Mouse (Mus musculus) adrenal gland, postnatal 14 days (tissue): ENCODE results near the gene Atp8b3. TPM values are rescaled to one million over a fixed set of nuclear protein-coding genes. Genes with fewer than 3 reads are reported as not detected.

Experiments
- DNase-seq: peaks from one replicate; pipeline ENCODE4 v3.0.0; 2021; ENCODE audit warnings: mixed read lengths
- total RNA-seq: library from RNA; stranded (reverse); gene quantifications from 2 replicates; pipeline ENCODE4 v1.2.3, GENCODE M21; 2021

The Atp8b3 gene
- total RNA-seq, 1 experiment from 2014 or later: 0.19 TPM

DNA sequence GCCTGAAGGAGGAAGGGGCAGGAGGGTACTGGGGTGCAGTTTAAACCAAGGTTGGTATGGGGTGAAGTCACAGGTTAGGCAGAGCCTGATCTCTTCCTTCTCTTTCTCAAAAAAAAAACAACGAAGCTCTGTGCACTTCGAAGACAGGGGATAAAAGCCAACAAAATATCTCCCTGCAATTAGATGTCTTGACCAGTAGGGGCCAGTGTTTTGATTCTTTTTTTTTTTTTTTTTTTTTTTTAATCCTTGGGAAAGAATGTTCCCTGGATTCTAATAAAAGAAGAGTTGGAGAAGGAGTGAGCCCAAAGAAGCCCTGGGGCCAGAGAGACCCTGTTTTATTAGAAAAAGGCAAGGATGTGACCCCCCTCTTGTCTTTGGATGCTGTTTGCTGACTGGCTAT is 19.6 kb downstream of the Atp8b3 start:
- DNase-seq: no peak

- peak; percentile 35 for DNase-seq
Measured at GRCm38 (mm10) chr10:80513739-80514138, 25.2 kb downstream of the Atp8b3 start.

- DNase-seq: no peak
Measured at GRCm38 (mm10) chr10:80510273-80510660, 28.7 kb downstream of the Atp8b3 start.

DNA sequence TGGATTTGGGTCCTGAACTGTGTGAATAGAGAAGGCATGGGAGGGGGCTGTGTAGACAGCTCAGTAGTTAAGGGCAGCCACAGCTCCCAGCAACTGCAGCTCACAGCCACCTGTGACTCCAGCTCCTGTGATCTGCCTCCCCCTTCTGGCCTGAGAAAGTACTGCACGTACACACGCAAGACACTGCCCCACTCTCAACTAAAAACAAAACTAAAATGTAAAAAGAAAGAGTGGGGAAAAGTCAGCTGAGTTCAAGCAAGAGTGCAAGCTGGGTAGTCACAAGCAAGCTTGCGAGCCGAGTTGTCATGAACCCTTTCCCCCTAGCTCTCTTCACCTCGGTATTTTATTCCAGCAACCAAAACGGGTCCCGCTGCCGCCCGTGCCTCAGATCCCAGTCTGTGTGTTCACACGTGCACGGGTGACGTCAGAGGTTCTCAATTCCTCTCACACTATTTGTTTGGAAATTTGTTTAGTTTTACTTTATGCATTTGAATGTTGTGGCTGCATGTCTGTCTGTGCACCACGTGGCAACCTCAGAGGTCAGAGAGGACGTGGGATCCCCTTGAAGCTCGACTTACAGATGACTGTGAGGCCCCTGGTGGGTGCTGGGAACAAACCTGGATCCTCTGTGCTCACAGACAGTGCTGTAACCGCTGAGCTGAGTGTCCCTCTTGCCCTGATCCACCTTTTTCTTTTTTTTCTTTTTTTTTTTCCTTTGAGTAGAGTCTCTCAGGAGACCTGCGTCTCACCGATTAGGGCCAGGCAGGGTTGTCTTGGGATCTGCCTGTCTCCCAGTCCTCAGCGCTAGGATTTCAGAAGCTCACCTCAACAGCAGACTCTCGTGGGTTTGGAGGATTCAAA is 29.3 kb downstream of the Atp8b3 start:
- DNase-seq: peak; percentile 89

DNA sequence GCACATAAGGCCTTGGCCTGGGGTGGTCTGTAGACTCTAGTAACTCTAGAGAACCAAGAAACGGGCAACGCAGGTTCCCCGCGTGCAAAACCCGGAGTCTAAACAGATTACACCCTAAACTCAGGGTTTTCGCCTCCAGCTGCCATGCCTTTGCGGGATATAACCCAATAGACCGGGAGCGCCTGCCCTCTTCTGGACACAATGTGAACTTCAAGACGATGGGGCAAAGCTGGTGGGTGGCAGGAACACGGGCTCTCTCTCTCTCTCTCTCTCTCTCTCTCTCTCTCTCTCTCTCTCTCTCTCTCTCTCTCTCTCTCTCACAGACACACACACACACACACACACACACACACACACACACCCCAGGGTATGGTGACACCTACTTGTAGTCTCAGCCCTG is 32.7 kb downstream of the Atp8b3 start:
- peak; percentile 81 for DNase-seq

GRCm38 (mm10) chr10:80504724-80505123 is 34.2 kb downstream of the Atp8b3 start:
- DNase-seq: no peak

DNA sequence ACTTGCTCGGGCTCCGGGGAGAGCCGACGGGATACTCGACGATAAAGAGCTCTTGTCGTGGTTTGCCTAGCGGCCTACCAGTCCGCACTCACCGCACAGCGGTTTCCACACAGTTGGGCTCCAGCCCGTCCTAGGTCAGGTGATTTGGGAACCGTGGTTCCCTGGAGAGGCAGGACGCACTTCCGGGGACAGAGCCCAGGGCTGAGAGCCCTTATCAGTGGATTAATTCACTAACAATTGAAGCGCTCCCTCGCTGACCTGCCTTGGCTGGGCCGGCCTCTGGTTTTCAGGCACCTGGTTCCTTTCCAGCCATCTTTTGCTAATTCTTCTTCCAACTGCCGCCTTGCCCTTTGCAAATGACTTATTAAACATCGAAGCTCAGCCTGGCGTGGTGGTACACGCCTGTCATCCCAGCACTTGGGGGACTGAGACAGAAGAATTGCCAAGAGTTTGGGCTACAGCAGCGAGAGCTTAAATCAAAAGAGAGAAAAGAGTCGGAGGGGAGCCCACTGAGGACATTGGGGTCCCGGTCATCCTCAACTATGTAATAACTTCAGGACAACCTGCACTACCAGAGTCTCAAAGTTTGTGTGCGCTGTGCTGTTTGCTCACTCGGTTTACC is 35.2 kb downstream of the Atp8b3 start:
- peak; percentile 71 for DNase-seq

DNA sequence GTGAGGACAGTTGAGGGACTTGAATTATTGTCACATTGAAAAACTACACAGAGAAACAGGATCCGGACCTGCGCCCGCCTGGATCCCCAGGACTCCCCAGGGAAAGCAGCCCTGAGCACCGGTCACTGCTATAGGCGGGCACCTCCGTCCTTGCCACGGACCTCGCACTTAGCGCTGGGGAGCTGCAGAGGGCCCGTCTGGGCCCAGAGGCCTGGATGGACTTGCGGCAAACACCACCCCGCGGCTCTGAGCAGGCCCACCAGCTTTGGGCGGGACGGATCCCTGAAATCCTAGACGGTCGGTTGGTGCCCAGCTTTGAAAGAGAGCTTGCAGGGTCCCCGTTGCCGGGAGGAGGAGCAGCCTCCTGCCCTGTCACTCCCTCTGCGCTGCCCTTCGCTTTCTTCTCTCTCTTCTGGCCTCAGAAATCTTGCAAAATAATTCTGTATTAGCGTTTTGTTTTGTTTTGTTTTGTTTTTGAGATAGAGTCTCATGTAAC is 36.1 kb downstream of the Atp8b3 start:
- no peak for DNase-seq

DNA sequence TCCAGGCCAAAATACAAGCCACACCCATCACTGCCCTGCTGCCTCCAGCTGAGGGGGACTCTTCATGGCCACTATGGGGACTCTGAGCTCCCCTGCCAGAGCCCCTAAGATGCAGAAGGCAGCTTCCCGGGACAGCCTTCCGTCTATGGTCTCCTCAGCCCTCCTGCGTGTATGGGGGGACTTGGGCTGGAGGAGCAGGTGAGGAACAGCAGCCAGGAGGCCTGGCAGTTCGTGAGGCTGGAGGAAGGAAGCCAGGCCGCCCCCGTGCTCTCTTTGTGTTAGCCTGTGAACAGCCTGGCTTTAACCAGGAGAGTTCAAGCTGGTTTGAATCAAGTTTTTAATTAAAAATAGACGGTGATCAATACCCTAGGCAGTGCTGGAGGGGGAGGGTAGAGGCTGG is 36.6 kb downstream of the Atp8b3 start:
- DNase-seq: no peak

GRCm38 (mm10) chr10:80496421-80496820 is 42.5 kb downstream of the Atp8b3 start:
- no peak for DNase-seq

- DNase-seq: no peak
Measured at GRCm38 (mm10) chr10:80495901-80496300, 43.0 kb downstream of the Atp8b3 start.

DNA sequence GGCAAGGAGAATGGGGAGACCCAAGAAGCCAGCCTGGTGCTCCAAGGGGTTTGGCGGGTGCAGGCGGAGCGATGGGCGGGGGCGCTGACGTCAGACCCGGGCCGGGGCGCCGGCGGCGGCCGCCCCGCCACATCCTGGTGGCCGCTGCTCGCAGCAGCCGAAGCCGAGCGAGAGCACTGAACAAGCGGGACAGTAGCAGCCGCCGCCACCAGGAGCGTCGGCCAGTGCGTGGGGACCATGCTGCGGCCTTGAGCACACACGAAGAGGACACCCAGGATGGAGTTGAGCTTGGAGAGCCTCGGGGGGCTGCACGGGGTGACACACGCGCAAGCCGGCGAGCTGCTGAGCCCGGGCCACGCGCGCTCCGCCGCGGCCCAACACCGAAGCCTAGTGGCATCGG is 44.2 kb downstream of the Atp8b3 start, which contains the start of gene Onecut3:
Gene Onecut3 (plus strand): TSS at position 104 of the 400 bp plus-strand sequence.
- peak; percentile 56 for DNase-seq

DNA sequence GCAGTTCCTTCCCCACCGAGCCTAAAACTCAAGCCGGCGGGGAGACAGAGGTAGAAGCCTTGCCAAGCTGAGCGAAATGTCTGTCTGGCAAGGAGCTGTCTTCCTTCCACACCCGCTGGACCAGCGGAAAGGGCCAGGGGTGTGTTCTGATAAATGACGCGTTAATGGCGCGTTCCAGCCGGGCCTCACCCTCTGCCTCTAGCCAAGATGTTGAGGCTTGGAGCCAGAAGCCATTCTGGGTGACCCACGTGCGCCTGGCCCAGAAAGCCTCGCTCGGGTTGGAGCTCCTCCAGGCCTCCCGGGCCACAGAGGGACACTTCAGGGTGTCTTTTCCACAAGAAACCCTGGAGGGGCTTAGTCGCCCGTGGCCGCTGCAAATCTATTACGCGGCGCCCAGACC is 48.9 kb downstream of the Atp8b3 start:
- DNase-seq: peak; percentile 71

GRCm38 (mm10) chr10:80486862-80487379 is 52.0 kb downstream of the Atp8b3 start:
- DNase-seq: peak; percentile 43

DNA sequence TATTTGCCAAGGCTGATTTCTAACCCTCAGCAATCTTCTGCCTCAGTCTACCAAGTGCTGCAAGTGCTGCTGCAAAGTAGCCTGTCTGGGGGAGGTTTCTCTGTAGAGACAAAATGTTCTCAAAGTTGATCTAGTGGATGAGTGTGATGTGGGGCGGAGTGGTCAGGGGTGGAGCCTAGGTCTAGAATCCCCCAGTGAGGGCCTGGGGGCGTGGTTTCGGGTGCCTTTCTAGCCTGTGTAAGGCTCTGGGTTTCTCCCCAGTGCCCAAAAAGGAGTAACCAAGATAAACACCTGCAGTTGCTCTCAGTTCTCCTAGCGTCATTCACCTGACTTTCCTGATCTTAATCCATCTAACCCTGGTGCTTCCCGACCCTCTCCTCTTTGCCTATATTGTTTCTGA is 57.9 kb downstream of the Atp8b3 start:
- no peak for DNase-seq

DNA sequence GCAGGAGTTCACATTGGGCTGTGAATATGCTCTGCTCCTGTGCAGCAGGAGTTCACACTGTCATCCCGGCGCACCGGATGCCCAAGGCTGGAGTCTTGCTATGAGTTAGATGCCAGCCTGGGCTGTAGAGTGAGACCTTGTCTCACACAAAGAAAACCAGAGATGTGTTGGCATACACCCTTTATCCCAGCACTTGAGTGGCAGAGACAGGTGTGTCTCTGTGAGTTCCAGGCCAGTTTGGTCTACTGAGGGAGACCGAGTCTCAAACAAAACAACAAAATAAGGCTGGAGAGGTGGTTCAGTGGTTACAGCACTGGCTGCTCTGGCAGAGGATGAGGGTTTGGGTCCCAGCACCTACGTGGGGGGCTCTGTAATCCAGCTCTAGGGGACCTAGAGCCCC is 60.4 kb downstream of the Atp8b3 start:
- no peak for DNase-seq

- peak; percentile 94 for DNase-seq
Measured at GRCm38 (mm10) chr10:80475290-80475959, 63.5 kb downstream of the Atp8b3 start.

Other genes with a start within 250 kb of the Atp8b3 start
- 1,072 and 1,285 TPM in 2 replicates for gene Rps15, start 246.7 kb downstream of the Atp8b3 start, total RNA-seq
- gene Apc2, start 243.1 kb downstream of the Atp8b3 start, total RNA-seq: 1.5 and 4.4 TPM in 2 replicates
- gene 2310011J03Rik, start 218.6 kb downstream of the Atp8b3 start, total RNA-seq: 26.9 and 27.9 TPM in 2 replicates
- 3.9 and 4.7 TPM in 2 replicates for gene Pcsk4, start 209.6 kb downstream of the Atp8b3 start, total RNA-seq
- 16.0 and 45.2 TPM in 2 replicates for gene Reep6, start 209.2 kb downstream of the Atp8b3 start, total RNA-seq
- gene Adamtsl5, start 190.7 kb downstream of the Atp8b3 start, total RNA-seq: 8.4 and 10.9 TPM in 2 replicates
- gene Plk5, start 182.7 kb downstream of the Atp8b3 start, total RNA-seq: 0.30 and 0.44 TPM in 2 replicates
- gene Mex3d, start 151.5 kb downstream of the Atp8b3 start, total RNA-seq: 21.8 and 22.8 TPM in 2 replicates
- 106 and 116 TPM in 2 replicates for gene Mbd3, start 139.6 kb downstream of the Atp8b3 start, total RNA-seq
- gene Uqcr11, start 132.3 kb downstream of the Atp8b3 start, total RNA-seq: 1,202 and 1,279 TPM in 2 replicates
- gene Tcf3, start 105.5 kb downstream of the Atp8b3 start, total RNA-seq: 54.4 and 61.8 TPM in 2 replicates
- not detected in 2 replicates for gene Onecut3, start 44.3 kb downstream of the Atp8b3 start, total RNA-seq
- gene Rexo1, start 22.4 kb upstream of the Atp8b3 start, total RNA-seq: 40.9 and 46.4 TPM in 2 replicates
- 10.1 and 11.6 TPM in 2 replicates for gene Klf16, start 38.2 kb upstream of the Atp8b3 start, total RNA-seq
- 97.7 and 98.7 TPM in 2 replicates for gene Abhd17a, start 51.2 kb upstream of the Atp8b3 start, total RNA-seq
- 44.2 and 50.5 TPM in 2 replicates for gene Scamp4, start 63.7 kb upstream of the Atp8b3 start, total RNA-seq
- gene Adat3, start 63.8 kb upstream of the Atp8b3 start, total RNA-seq: 3.1 and 4.9 TPM in 2 replicates
- 1.6 and 2.5 TPM in 2 replicates for gene Gm49322, start 66.9 kb upstream of the Atp8b3 start, total RNA-seq
- 105 and 108 TPM in 2 replicates for gene Csnk1g2, start 83.7 kb upstream of the Atp8b3 start, total RNA-seq
- 53.5 and 58.0 TPM in 2 replicates for gene Btbd2, start 117.9 kb upstream of the Atp8b3 start, total RNA-seq
- gene Mknk2, start 139.0 kb upstream of the Atp8b3 start, total RNA-seq: 224 and 226 TPM in 2 replicates
- gene Mob3a, start 162.9 kb upstream of the Atp8b3 start, total RNA-seq: 12.8 and 24.1 TPM in 2 replicates
- gene Izumo4, start 163.1 kb upstream of the Atp8b3 start, total RNA-seq: 12.1 and 12.6 TPM in 2 replicates
- gene Ap3d1, start 203.1 kb upstream of the Atp8b3 start, total RNA-seq: 80.3 and 85.6 TPM in 2 replicates
- 82.3 and 90.7 TPM in 2 replicates for gene Dot1l, start 216.1 kb upstream of the Atp8b3 start, total RNA-seq